Mouse (Mus musculus) thymus, adult 2 months (tissue): ENCODE measurements around the gene Zfp827. TPM values are rescaled to one million over a fixed set of nuclear protein-coding genes. Genes with fewer than 3 reads are reported as not detected.

Source experiments
- DNase-seq: peaks from one replicate; pipeline ENCODE4 v3.0.0; 2021
- H3K27ac ChIP-seq: fragments of 200-500 bp; 2 replicates; pipeline ENCODE4 v1.5.1; 2012; ENCODE audit warnings: low read length, control low read depth; ENCODE audit not compliant: control insufficient read depth, insufficient read depth
- H3K27me3 ChIP-seq: fragments of 200-500 bp; 2 replicates; pipeline ENCODE4 v1.6.1; 2012; ENCODE audit warnings: mild to moderate bottlenecking, low read length, moderate library complexity, mixed read lengths; ENCODE audit not compliant: control insufficient read depth, insufficient read depth
- H3K36me3 ChIP-seq: fragments of 200-500 bp; 2 replicates; pipeline ENCODE4 v1.6.1; 2012; ENCODE audit warnings: mild to moderate bottlenecking, low read length, moderate library complexity; ENCODE audit not compliant: control insufficient read depth, insufficient read depth
- H3K4me1 ChIP-seq: fragments of 200-500 bp; replicated peaks from 2 replicates; pipeline ENCODE4 v1.6.1; 2012; ENCODE audit warnings: low read length; ENCODE audit not compliant: control insufficient read depth, insufficient read depth
- H3K4me3 ChIP-seq: fragments of 200-500 bp; 2 replicates; pipeline ENCODE4 v1.5.1; 2012; ENCODE audit warnings: mild to moderate bottlenecking, low read length, control low read depth, moderate library complexity; ENCODE audit not compliant: control insufficient read depth, insufficient read depth
- CTCF ChIP-seq: fragments of 200-500 bp; IDR thresholded peaks from 2 replicates; pipeline ENCODE4 v1.5.1; 2012; ENCODE audit warnings: mild to moderate bottlenecking, control low read depth, low read length, moderate library complexity, borderline replicate concordance; ENCODE audit not compliant: control insufficient read depth, poor library complexity, insufficient read depth; ENCODE audit errors: extremely low read depth
- POLR2A ChIP-seq: fragments of 200-500 bp; IDR thresholded peaks from 2 replicates; pipeline ENCODE4 v1.6.1; 2012; ENCODE audit warnings: mild to moderate bottlenecking, low read length, control low read depth, moderate library complexity; ENCODE audit not compliant: control insufficient read depth, poor library complexity, insufficient read depth; ENCODE audit errors: extremely low read depth
- WGBS: fragments of 180-500 bp; shearing (Covaris S2); methylation state at CpG from one replicate; pipeline ENCODE4 v1.1.7; 2018; 5-methylcytosine and 5-hydroxymethylcytosine counted together
- polyA plus RNA-seq: library from polyadenylated mRNA; depleted of rRNA; stranded (reverse); fragments of >200 nt; gene quantifications from 2 replicates; pipeline ENCODE4 v1.2.3, GENCODE M21; 2012; rRNA removed

Gene Zfp827
- 9.6 and 10.1 TPM in 2 replicates for polyA plus RNA-seq

DNA sequence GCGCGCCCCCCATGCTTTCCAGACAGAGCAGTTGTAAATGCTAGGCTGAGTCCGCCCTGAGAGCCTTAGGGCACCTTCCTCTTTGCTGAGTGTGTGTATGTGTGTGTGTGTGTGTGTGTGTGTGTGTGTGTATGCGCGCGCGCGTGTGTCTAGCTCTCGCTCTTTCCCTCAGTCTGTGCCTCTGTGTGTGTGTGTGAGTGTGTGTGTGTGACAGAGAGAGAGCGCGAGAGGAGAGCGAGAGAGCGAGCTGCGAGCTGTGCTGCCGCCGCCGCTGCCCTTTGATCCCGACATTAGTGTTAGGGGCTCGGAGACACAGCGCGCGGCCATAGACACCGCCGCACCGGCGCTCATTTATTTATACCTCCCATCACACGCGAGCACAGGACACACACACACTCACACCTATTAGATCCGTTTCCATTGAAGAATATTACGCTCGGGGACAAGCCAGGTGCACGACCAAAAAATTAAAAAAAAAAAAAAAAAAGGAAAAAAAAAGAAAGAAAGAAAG is at the start of gene Zfp827:
Zfp827 (plus strand) TSS at position 461 of the 511 bp plus-strand sequence.
- peak; percentile 76 for DNase-seq
- Histone ChIP-seq H3K36me3 (no peaks in the 10 kb centered on the region), H3K27ac (peak within 1 kb of the TSS; percentile 67), H3K4me1 (peaks cover 9% of the 10 kb centered on the region), H3K4me3 (peak within 1 kb of the TSS; percentile 70), H3K27me3 (peaks cover 8% of the 10 kb centered on the region)
- TF ChIP-seq CTCF, result no peak
- no peak for TF ChIP-seq POLR2A
- WGBS, result under 1% methylated on average over 32 of the region's 32 CpGs

DNA sequence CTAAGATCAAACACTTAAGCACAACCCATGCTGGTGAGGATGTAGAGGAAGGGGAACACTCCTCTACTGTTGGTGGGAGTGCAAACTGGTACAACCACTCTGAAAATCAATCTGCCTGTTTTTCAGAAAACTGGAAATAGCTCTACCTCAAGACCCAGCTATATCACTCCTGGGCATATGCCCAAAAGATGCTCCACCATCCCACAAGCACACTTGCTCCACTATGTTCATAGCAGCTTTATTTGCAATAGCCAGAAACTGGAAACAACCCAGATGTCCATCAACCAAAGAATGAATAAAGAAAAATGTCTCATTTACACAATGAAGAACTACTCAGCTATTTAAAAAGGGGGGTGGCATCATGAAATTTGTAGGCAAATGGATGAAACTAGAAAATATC is 23.9 kb upstream of the Zfp827 start:
- Histone ChIP-seq H3K27me3 (no peaks in the 10 kb centered on the region), H3K4me1 (no peaks in the 10 kb centered on the region), H3K4me3 (no peak overlapping the region), H3K36me3 (no peaks in the 10 kb centered on the region), H3K27ac (no peak overlapping the region)
- TF ChIP-seq CTCF (no peak), POLR2A (no peak)
- DNase-seq, result no peak

DNA sequence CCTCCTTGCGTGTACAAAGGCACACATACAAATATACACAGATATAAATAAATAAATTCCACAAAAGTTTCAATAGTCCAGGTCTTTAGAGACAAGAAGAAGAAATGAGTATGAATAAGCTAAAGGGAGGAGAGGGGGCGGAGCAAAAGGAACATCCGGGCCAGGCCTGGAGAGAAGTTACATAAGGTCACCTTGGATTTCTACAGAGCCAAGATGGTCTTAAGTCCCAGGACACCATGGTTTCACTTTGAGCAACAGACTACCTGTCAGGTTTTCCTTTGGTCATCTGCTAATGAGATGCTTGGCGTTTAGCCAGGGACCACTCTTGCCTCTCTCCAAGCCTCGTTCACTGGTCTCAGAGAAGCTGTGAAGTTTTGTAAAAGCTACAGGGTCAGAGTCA is 13.2 kb upstream of the Zfp827 start:
- no peaks in the 10 kb centered on the region for H3K36me3 ChIP-seq
- no peaks in the 10 kb centered on the region for H3K4me1 ChIP-seq
- WGBS, result 97% methylated on average over 5 of the region's 5 CpGs
- no peak for TF ChIP-seq POLR2A
- no peak for TF ChIP-seq CTCF
- no peak overlapping the region for H3K27ac ChIP-seq
- DNase-seq, result no peak
- no peaks in the 10 kb centered on the region for H3K27me3 ChIP-seq
- H3K4me3 ChIP-seq, result no peak overlapping the region

DNA sequence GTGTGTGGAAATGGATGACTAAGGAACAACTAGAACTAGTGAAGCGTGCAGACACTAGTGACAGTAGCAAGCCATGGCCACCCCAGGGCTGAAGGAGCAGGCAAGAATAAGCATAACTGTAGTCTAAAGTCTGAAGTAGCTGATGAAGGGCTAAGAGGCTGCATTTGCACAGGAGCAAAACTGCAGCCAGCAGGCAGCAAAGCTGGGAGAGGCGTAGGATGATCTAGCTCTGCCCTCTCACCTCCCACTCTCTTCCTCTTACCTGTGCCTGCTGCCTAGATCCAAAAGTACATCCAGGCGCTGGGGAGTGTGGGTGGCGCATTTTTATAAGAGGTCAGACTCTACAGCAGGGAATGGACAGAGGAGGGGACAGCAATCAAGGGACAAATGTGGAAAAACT is 12.2 kb upstream of the Zfp827 start:
- no peaks in the 10 kb centered on the region for H3K27me3 ChIP-seq
- no peak overlapping the region for H3K4me3 ChIP-seq
- TF ChIP-seq CTCF (no peak), POLR2A (no peak)
- no peak overlapping the region for H3K27ac ChIP-seq
- WGBS, result 92% methylated on average over 4 of the region's 4 CpGs
- DNase-seq, result no peak
- no peaks in the 10 kb centered on the region for H3K4me1 ChIP-seq
- H3K36me3 ChIP-seq, result no peaks in the 10 kb centered on the region

DNA sequence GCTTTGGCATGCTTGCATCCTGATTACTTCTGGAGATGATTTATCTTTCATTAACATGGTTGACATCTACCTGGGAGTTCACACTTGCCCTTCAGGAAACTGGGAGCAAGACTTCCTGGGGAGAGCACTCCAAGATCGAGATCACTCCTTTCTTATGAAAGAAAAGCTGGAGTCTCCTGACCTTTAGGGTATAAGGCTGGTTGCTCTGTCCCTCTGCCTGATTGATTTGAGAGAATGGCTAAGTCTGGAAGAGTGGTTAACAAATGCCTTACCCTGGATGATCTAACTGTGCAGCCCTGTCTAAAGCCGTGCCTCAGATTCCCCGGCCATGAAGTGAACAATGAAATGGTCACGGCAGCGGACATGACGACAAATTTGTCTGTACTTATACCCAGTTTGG is 11.7 kb upstream of the Zfp827 start:
- DNase-seq, result no peak
- Histone ChIP-seq H3K4me3 (no peak overlapping the region), H3K4me1 (no peaks in the 10 kb centered on the region), H3K36me3 (no peaks in the 10 kb centered on the region), H3K27ac (no peak overlapping the region), H3K27me3 (no peaks in the 10 kb centered on the region)
- no peak for TF ChIP-seq POLR2A
- no peak for TF ChIP-seq CTCF
- WGBS, result 76% methylated on average over 6 of the region's 6 CpGs

DNA sequence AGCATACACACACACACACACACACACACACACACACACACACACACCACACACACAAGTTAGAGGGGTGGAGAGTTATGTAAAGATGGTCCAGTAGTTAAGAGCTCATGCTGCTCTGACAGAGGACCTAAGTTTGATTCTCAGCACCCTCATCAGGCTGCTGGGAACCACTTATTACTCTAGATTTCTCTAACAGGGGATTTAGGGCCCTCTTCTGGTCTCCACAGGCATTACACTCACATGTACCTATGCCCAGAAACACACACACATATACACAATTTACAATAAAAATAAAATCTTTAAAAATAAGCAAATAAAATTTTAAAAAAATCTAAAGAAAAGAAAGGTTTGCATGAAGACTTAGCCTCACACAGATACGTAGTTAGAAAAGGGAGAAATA is 4.3 kb upstream of the Zfp827 start:
- Histone ChIP-seq H3K4me1 (0 out of 2 replicates have a peak, but pooled peaks cover 2% of the 10 kb centered on the region), H3K27me3 (no peaks in the 10 kb centered on the region), H3K36me3 (no peaks in the 10 kb centered on the region), H3K27ac (no peak overlapping the region), H3K4me3 (no peak overlapping the region)
- TF ChIP-seq POLR2A (no peak), CTCF (no peak)
- 96% methylated on average over 1 of the region's 1 CpGs for WGBS
- DNase-seq, result no peak

DNA sequence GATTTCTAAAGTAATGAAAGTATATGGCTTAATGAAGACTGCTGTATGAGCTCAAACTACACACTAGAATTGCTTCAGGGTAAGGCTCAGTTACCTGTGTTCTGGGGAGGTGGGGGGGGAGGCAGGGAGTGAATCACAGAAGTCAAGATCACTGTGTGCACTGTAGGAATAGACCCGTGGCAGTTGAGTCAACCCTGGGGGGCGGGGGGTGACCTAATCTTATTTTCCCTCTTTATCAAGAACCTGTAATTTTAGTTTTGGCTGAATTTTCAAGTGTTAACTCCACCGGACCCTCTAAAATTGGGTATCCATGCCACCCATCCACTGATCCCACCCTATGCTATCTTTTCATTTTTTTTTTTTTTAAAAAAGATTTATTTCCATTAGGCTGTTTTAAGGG is 918 bp upstream of the Zfp827 start:
- TF ChIP-seq POLR2A (no peak), CTCF (no peak)
- no peak overlapping the region for H3K4me3 ChIP-seq
- WGBS, result 56% methylated on average over 3 of the region's 3 CpGs
- peaks cover 8% of the 10 kb centered on the region for H3K27me3 ChIP-seq
- no peak overlapping the region for H3K27ac ChIP-seq
- no peak for DNase-seq
- H3K36me3 ChIP-seq, result no peaks in the 10 kb centered on the region
- peaks cover 9% of the 10 kb centered on the region for H3K4me1 ChIP-seq
